Mouse (Mus musculus) embryonic facial prominence, embryonic 13.5 days (tissue): Measurements from ENCODE around the gene Gm26620. TPM values are rescaled to one million over a fixed set of nuclear protein-coding genes. Genes with fewer than 3 reads are reported as not detected.

Experiments
- ATAC-seq: fragments of 200-750 bp; cut with Nextera tagmentation; 2 replicates; pipeline ENCODE4 v1.8.0; 2017; ENCODE audit warnings: low read depth; ENCODE audit not compliant: insufficient number of reproducible peaks, insufficient read depth, low FRiP score, low TSS enrichment
- H3K27ac ChIP-seq: fragments of 300-500 bp; sonication (generic); 2 replicates; pipeline ENCODE4 v1.5.1; 2015; ENCODE audit warnings: moderate library complexity, mild to moderate bottlenecking, inconsistent platforms
- H3K27me3 ChIP-seq: fragments of 300-500 bp; sonication (generic); 2 replicates; pipeline ENCODE4 v1.6.1; 2015; ENCODE audit warnings: mild to moderate bottlenecking, inconsistent platforms
- H3K36me3 ChIP-seq: fragments of 300-500 bp; sonication (generic); 2 replicates; pipeline ENCODE4 v1.6.1; 2015; ENCODE audit warnings: mild to moderate bottlenecking, inconsistent platforms
- H3K4me1 ChIP-seq: fragments of 300-500 bp; sonication (generic); 2 replicates; pipeline ENCODE4 v1.6.1; 2015; ENCODE audit warnings: inconsistent platforms
- H3K4me2 ChIP-seq: fragments of 300-500 bp; sonication (generic); 2 replicates; pipeline ENCODE4 v1.6.1; 2015; ENCODE audit warnings: moderate library complexity, mild to moderate bottlenecking, inconsistent platforms
- H3K4me3 ChIP-seq: fragments of 300-500 bp; sonication (generic); 2 replicates; pipeline ENCODE4 v1.5.1; 2015; ENCODE audit warnings: mild to moderate bottlenecking, inconsistent platforms
- H3K9ac ChIP-seq: fragments of 300-500 bp; sonication (generic); 2 replicates; pipeline ENCODE4 v1.6.1; 2015; ENCODE audit warnings: mild to moderate bottlenecking, inconsistent platforms
- H3K9me3 ChIP-seq: fragments of 300-500 bp; sonication (generic); 2 replicates; pipeline ENCODE4 v1.6.1; 2016; ENCODE audit warnings: inconsistent platforms
- WGBS: fragments of 180-500 bp; shearing (Covaris S2); methylation state at CpG from one replicate; pipeline ENCODE4 v1.1.7; 2015; ENCODE audit warnings: mixed read lengths; 5-methylcytosine and 5-hydroxymethylcytosine counted together
- polyA plus RNA-seq: library from polyadenylated mRNA; unstranded; fragments of >200 nt; fragmentation: Nextera tagmentation; extraction: Ambion mirVana; gene quantifications from 2 replicates; pipeline ENCODE4 v1.2.1, GENCODE M21; 2015

Gene Gm26620
- polyA plus RNA-seq, 1 experiment from 2014 or later, result 0.42 TPM

DNA sequence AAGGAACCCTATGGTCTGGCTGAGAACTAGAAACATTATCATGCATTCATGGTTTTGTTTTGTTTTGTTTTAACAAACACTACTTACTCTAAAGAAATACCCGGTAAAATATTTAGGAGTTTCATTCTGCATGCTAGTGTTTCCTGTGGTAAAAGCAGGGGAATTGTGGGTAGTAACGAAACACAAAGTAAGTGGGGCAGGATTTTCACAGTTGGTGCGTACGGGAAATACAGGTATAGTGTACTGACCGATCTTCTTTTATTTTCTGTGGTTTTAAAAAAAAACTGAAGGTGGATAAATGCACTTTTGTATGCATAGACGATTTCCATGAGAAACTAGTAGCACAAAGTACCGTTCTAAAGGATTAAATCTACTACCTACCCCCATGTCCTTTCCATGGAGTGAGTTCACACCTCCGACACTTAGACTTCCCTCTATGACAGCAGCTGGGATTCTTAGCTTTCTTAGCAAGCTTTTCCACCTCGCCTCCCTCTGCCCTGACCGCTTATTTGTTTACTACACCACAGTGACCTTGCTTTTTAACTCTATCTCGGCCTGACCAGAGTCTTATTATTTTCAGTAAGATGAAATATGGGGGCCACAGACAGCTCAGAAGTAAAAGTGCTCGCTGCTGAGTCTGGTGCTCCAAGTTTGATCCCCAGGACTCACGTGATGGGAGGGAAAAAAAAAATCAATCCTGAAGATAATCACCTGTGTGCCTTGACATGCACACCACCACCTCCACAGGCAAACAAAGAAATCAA, 23.0 kb upstream of the Gm26620 start:
- H3K4me2 ChIP-seq, result no peak overlapping the region
- WGBS, result 79% methylated on average over 13 of the region's 13 CpGs
- no peaks in the 10 kb centered on the region for H3K27me3 ChIP-seq
- ATAC-seq, result no peak
- no peak overlapping the region for H3K4me3 ChIP-seq
- H3K9ac ChIP-seq, result no peak overlapping the region
- H3K9me3 ChIP-seq, result no peaks in the 10 kb centered on the region
- H3K4me1 ChIP-seq, result peaks cover 6% of the 10 kb centered on the region
- no peaks in the 10 kb centered on the region for H3K36me3 ChIP-seq
- no peak overlapping the region for H3K27ac ChIP-seq

DNA sequence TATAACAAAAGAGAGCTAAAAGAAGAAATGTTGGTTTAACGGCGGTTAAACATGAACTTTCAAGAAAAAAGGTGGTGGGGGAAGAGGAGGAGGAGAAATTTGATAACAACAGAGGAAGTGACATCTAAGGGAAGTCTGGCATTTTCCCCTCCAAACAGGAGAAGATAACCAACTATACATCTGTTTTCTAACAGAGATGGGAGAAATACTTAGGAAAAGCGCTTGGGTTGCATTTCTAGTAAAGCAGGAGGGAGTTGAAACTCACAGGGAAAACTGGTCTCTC, 22.5 kb upstream of the Gm26620 start:
- Histone ChIP-seq H3K4me2 (no peak overlapping the region), H3K9me3 (no peaks in the 10 kb centered on the region), H3K4me1 (peaks cover 8% of the 10 kb centered on the region), H3K27ac (no peak overlapping the region), H3K4me3 (no peak overlapping the region), H3K36me3 (no peaks in the 10 kb centered on the region), H3K27me3 (no peaks in the 10 kb centered on the region), H3K9ac (no peak overlapping the region)
- ATAC-seq, result no peak
- WGBS, result 70% methylated on average over 3 of the region's 3 CpGs

DNA sequence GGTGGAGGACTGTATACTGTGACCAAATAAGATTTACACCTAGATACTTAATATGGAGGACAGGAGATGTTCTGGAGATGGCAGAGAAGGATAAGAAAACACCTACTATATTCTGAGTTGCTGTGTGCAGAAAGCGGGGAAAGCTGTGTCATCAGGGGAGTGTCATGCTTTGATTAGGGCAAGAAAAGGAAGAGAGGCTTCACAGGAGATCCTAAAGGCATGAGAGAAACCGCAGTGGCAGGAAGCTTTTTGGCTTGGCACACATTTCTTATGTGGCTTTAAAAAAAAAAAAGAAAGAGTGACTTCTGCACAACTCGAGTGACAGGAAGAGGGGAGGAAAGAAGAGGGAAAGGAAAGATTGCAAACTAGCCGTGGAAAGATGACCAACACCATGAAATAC, 21.8 kb upstream of the Gm26620 start:
- Histone ChIP-seq H3K27ac (no peak overlapping the region), H3K9ac (no peak overlapping the region), H3K9me3 (no peaks in the 10 kb centered on the region), H3K36me3 (no peaks in the 10 kb centered on the region), H3K4me3 (no peak overlapping the region), H3K4me2 (no peak overlapping the region), H3K4me1 (peaks cover 8% of the 10 kb centered on the region), H3K27me3 (no peaks in the 10 kb centered on the region)
- no peak for ATAC-seq
- WGBS, result 72% methylated on average over 4 of the region's 4 CpGs

DNA sequence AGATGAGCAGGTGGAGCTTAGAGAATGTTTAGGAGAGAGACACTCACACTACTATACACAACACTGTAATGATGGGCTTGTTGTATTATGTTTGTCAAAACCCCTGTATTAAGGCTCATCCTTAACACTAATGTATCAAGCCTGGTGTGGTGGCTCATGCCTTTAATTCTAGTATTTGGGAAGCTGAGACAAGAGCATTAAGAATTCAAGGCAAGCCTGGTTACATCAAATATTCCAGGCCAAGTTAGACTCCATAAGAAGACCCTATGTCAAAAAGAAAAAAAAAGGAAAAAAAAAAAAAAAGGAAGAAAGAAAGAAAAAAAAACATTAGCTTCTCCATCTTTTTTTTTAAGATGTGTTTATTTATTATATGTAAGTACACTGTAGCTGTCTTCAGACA, 20.6 kb upstream of the Gm26620 start:
- Histone ChIP-seq H3K9me3 (no peaks in the 10 kb centered on the region), H3K4me1 (peaks cover 8% of the 10 kb centered on the region), H3K27ac (no peak overlapping the region), H3K27me3 (no peaks in the 10 kb centered on the region), H3K36me3 (no peaks in the 10 kb centered on the region), H3K4me3 (no peak overlapping the region), H3K9ac (no peak overlapping the region), H3K4me2 (no peak overlapping the region)
- no peak for ATAC-seq

DNA sequence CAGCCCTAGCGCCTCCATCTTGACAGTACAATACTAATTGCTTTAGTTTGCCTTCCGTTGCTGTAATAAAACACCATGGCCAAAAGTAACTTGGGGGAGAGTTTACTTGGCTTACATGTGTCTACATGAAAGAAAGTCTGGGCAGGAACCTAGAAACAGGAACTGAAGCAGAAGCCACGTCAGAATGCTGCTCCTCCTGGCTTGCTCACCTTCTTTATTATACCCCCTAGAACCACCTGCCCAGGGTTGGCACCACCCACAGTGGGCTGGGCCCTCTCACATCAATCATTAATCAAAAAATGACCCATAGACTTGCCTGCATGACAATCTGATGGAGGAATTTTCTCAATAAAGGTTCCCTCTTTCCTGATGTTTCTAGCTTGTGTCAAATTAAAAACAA, 20.1 kb upstream of the Gm26620 start:
- WGBS, result 83% methylated on average over 3 of the region's 3 CpGs
- Histone ChIP-seq H3K27ac (no peak overlapping the region), H3K4me2 (no peak overlapping the region), H3K4me3 (no peak overlapping the region), H3K27me3 (no peaks in the 10 kb centered on the region), H3K9ac (no peak overlapping the region), H3K4me1 (peaks cover 8% of the 10 kb centered on the region), H3K36me3 (no peaks in the 10 kb centered on the region), H3K9me3 (no peaks in the 10 kb centered on the region)
- no peak for ATAC-seq

DNA sequence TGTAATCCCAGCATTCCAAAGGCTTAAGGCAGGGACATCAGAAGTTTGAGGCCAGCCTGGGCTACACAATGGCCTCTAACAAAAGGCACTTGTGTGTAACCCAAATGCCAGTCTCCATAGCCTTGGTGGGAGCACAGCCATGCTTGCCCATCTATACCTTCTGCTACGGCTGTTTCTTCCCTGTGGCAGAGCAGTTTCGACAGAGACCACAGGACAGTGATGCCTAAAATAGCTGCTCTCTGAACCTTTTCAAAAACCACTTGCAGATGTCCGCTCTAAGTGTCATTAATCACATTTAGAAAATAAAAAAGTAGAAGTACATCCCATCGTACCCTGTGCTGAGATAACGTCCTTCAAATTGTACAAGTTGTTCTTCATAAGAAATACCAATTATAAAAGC, 19.5 kb upstream of the Gm26620 start:
- no peak for ATAC-seq
- Histone ChIP-seq H3K27ac (no peak overlapping the region), H3K9ac (no peak overlapping the region), H3K9me3 (no peaks in the 10 kb centered on the region), H3K4me1 (peaks cover 8% of the 10 kb centered on the region), H3K4me2 (no peak overlapping the region), H3K36me3 (no peaks in the 10 kb centered on the region), H3K27me3 (no peaks in the 10 kb centered on the region), H3K4me3 (no peak overlapping the region)
- WGBS, result 83% methylated on average over 5 of the region's 5 CpGs

DNA sequence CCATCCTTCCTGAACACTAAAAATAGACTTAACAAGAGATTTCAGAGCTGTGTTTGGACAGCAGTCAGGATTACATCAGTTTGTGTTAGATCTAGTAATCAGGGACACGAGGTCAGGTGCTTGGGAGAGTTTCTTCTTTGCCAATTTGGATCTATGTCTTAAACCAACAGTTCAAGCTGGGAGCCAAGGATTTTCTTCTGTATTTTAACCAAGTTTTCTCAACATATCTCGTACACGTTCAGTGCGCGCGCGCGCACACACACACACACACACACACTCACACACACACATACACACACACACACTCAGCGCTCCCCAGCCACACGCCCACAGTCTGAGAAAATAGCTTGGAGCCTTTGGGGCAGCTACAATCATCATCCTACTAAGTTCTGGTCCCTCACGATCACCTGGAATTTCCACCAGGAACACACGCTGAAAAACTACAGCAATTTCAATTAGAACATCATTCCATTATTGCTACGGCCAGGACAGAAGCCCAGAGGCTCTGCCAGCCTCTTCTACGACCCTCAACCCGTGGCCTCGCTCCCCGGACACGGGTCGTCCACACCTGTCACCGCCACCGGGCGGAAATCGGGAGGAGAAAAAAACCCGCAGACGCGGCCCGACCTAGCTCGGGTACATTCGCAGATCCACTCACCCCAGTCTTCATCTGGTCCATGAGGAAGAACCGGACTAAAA, 17.7 kb upstream of the Gm26620 start:
- Histone ChIP-seq H3K27ac (peak overlapping the region; percentile 71), H3K4me3 (peak overlapping the region; percentile 90), H3K4me1 (peaks cover 8% of the 10 kb centered on the region), H3K4me2 (peak overlapping the region; percentile 85), H3K36me3 (peaks cover 2% of the 10 kb centered on the region; the same call in 1 of the 2 replicates), H3K9me3 (no peaks in the 10 kb centered on the region), H3K27me3 (no peaks in the 10 kb centered on the region), H3K9ac (peak overlapping the region; percentile 88)
- 2% methylated on average over 30 of the region's 30 CpGs for WGBS
- no peak; the same call in 1 of the 2 replicates for ATAC-seq

DNA sequence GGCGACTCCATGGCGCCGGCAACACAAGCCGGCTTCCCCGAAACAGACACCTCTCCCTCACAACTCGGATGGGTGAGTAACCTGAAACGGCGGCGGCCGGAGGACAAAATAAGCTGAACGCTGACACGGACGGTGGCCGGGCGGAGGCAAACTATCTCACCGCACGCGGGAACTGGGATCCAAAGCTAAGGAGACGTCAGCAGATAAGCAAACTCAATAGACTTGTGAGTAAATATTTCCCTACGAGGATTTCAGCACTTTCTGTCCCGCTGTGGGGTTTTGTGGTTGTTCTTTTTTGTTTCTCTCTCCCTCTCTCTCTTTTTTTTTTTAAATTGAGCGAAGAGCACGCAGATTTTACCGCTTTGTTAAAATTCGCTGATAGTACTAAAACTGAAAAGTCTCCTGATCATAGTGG, 17.2 kb upstream of the Gm26620 start, which contains the start of gene Atf6:
Gene Atf6, minus strand, starts transcription at position 81 of the 415 bp plus-strand sequence.
- Histone ChIP-seq H3K36me3 (peaks cover 7% of the 10 kb centered on the region; the same call in 1 of the 2 replicates), H3K27ac (peak within 1 kb of the TSS; percentile 71), H3K4me1 (peaks cover 8% of the 10 kb centered on the region), H3K27me3 (no peaks in the 10 kb centered on the region), H3K9ac (peak within 1 kb of the TSS; percentile 88), H3K4me3 (peak within 1 kb of the TSS; percentile 90), H3K4me2 (peak within 1 kb of the TSS; percentile 85), H3K9me3 (no peaks in the 10 kb centered on the region)
- ATAC-seq, result 0 out of 2 replicates have a peak, but pooled peaks have one; percentile 38
- WGBS, result under 1% methylated on average over 25 of the region's 25 CpGs

DNA sequence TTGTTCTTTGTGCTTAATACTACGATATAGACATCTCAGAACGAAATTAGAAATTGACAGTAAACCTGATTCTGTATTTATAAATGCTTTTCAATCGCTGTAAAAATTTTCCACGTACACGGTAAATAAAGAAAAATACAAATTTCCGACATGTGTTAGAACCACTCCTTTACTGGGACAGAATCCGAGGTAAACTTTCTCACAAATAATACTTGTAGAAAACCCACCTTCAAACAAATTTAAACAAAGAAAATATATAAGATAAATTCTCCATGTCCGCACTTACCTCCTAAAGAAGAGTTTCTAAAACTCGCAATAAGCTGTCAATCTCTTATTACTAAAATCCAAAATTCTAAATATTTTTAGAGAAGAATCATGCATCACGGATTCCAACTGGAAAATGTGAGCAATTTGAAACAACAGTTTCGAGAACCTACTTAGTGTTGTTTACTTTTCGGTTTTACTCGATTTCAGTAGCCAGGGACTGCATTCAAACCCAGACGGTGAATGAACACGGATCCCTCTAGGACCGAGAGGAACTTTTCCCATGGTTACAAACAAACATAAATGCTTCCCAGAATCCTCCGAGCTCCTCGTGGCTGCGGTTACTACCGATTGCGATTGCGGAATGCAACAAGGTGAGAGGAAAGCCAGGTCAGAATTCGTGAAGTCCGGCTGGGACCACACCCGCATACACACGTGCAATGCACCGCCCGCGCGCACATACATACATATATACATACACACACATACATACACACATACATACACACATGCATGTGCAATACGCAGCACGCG, 16.6 kb upstream of the Gm26620 start:
- no peaks in the 10 kb centered on the region for H3K27me3 ChIP-seq
- H3K4me1 ChIP-seq, result peaks cover 8% of the 10 kb centered on the region
- H3K27ac ChIP-seq, result no peak overlapping the region
- H3K9ac ChIP-seq, result peak overlapping the region; percentile 88
- H3K36me3 ChIP-seq, result peaks cover 10% of the 10 kb centered on the region; the same call in 1 of the 2 replicates
- H3K4me2 ChIP-seq, result peak overlapping the region; percentile 85
- peak overlapping the region; percentile 90 for H3K4me3 ChIP-seq
- WGBS, result under 1% methylated on average over 33 of the region's 33 CpGs
- H3K9me3 ChIP-seq, result no peaks in the 10 kb centered on the region
- ATAC-seq, result peak; percentile 70

DNA sequence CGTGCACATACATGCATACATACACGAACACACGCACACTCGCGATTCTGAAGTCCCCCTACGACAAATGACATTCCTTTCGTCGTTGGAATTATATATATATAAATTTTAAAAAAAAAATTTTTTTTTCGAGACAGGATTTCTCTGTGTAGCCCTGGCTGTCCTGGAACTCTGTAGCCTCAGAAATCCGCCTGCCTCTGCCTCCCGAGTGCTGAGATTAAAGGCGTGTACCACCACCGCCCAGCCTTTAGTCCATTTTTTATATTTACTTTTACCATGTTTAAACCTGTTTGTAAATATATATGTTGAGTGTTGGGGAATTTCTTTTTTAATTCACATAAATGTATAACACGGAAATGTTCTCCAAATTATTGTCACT, 16.0 kb upstream of the Gm26620 start:
- WGBS, result 18% methylated on average over 14 of the region's 14 CpGs
- H3K4me2 ChIP-seq, result peak overlapping the region; percentile 85
- no peak for ATAC-seq
- peak overlapping the region; percentile 90 for H3K4me3 ChIP-seq
- peaks cover 13% of the 10 kb centered on the region for H3K36me3 ChIP-seq
- no peak overlapping the region for H3K27ac ChIP-seq
- H3K9ac ChIP-seq, result peak overlapping the region; percentile 66
- no peaks in the 10 kb centered on the region for H3K9me3 ChIP-seq
- H3K4me1 ChIP-seq, result peaks cover 8% of the 10 kb centered on the region
- H3K27me3 ChIP-seq, result no peaks in the 10 kb centered on the region

DNA sequence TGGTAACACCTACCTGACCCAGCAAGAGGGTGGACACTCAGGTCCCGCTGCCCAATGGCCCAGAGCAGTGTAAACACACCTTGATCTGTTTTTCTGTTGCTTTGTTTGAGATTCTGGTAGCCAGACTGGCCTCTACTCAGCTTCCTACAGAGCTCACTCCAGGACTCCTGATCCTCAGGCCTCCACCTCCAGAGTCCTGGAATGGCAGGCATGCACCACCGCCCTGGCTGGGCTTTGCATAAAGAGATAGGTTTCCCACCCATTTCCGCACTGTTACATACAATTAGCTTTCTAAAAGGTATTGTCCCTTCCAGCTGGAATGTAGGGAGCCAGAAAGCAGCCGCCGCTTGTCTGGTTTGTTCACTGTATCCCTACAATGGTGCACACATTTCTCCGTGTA, 13.5 kb upstream of the Gm26620 start:
- peaks cover 32% of the 10 kb centered on the region for H3K36me3 ChIP-seq
- no peaks in the 10 kb centered on the region for H3K27me3 ChIP-seq
- WGBS, result 90% methylated on average over 6 of the region's 6 CpGs
- H3K4me2 ChIP-seq, result no peak overlapping the region
- H3K9me3 ChIP-seq, result no peaks in the 10 kb centered on the region
- no peak for ATAC-seq
- no peak overlapping the region for H3K9ac ChIP-seq
- peaks cover 7% of the 10 kb centered on the region for H3K4me1 ChIP-seq
- no peak overlapping the region for H3K4me3 ChIP-seq
- H3K27ac ChIP-seq, result no peak overlapping the region
